Mouse (Mus musculus) thymus, adult 18-20 months (tissue): ENCODE measurements around the gene Terf2.

ENCODE experiments used
- DNase-seq, 2 experiments: peaks; one replicate each; pipeline ENCODE4 v3.0.0; 2022; ENCODE audit warnings: mixed read lengths in 2 of 2

Terf2 gene

GRCm38 (mm10) chr8:107096366-107097036, at the start of gene Terf2:
Gene Terf2, minus strand, starts transcription at chr8:107096547.
- DNase-seq = peak; percentile 89 to 90

- no peak for DNase-seq
Observed at GRCm38 (mm10) chr8:107143501-107143900, 47.2 kb upstream of the Terf2 start.

- no peak for DNase-seq
Observed at GRCm38 (mm10) chr8:107142539-107142938, 46.2 kb upstream of the Terf2 start.

- peak in 1 of 2 experiments; percentile 27 for DNase-seq
Observed at GRCm38 (mm10) chr8:107139704-107140470, 43.5 kb upstream of the Terf2 start.

- DNase-seq = no peak
Observed at GRCm38 (mm10) chr8:107138338-107138737, 42.0 kb upstream of the Terf2 start.

- DNase-seq = no peak
Observed at GRCm38 (mm10) chr8:107137591-107137990, 41.2 kb upstream of the Terf2 start.

- DNase-seq = no peak
Observed at GRCm38 (mm10) chr8:107136003-107136612, 39.8 kb upstream of the Terf2 start.

- DNase-seq = no peak
Observed at GRCm38 (mm10) chr8:107133881-107134280, 37.5 kb upstream of the Terf2 start.

- DNase-seq = no peak
Observed at GRCm38 (mm10) chr8:107132581-107133491, 36.5 kb upstream of the Terf2 start.

- DNase-seq = no peak
Observed at GRCm38 (mm10) chr8:107130028-107130427, 33.7 kb upstream of the Terf2 start.

GRCm38 (mm10) chr8:107129171-107130025, 33.1 kb upstream of the Terf2 start:
- no peak for DNase-seq

GRCm38 (mm10) chr8:107124343-107124742, 28.0 kb upstream of the Terf2 start:
- DNase-seq = no peak

- DNase-seq = no peak
Observed at GRCm38 (mm10) chr8:107123063-107123614, 26.8 kb upstream of the Terf2 start.

- DNase-seq = no peak
Observed at GRCm38 (mm10) chr8:107121681-107122291, 25.4 kb upstream of the Terf2 start.

- no peak for DNase-seq
Observed at GRCm38 (mm10) chr8:107120806-107121205, 24.5 kb upstream of the Terf2 start.

GRCm38 (mm10) chr8:107119412-107119811, 23.1 kb upstream of the Terf2 start:
- DNase-seq = no peak

- peak; percentile 26 to 46 for DNase-seq
Observed at GRCm38 (mm10) chr8:107118803-107119233, 22.5 kb upstream of the Terf2 start.

- no peak for DNase-seq
Observed at GRCm38 (mm10) chr8:107117019-107117418, 20.7 kb upstream of the Terf2 start.

GRCm38 (mm10) chr8:107116023-107116422, 19.7 kb upstream of the Terf2 start:
- DNase-seq = peak; percentile 40 to 62

- no peak for DNase-seq
Observed at GRCm38 (mm10) chr8:107115008-107115320, 18.6 kb upstream of the Terf2 start.
